Comparison of ENCODE assay signal across 9 mouse cellular contexts in genomic region chr14:62389064-62389728, GRCm38 (mm10).
A peak's percentile ranks its signal among the peaks of the same experiment; 100 is the strongest.
DNase-seq lines count a peak whose midpoint lies in the region; ATAC-seq and TF ChIP-seq lines count a peak whose summit lies in the region.
"Had no signal": no experiment of that assay in that cellular context is flagged by ENCODE, and none has a peak within 500 bp of the region (broad histone marks: within the 10 kb centered on the region; RNA-seq: fewer than 3 reads in every experiment).

No protein-coding gene starts in this region.

- no peak for DNase-seq in heart, adult 9 months (ENCODE audit: low spot score in 2 of 2)
- DNase-seq in brain, embryonic 14.5 days (ENCODE audit: low read depth): peak; percentile 93
- no peak for DNase-seq in stomach, postnatal 0 days (ENCODE audit: low spot score)
- DNase-seq in embryo, embryonic 10 days (ENCODE audit: low spot score): no peak

- H3K9ac ChIP-seq in heart, embryonic 13.5 days: no peak overlapping the region
- no peak overlapping the region for H3K9ac ChIP-seq in hindbrain, embryonic 13.5 days
- no peak overlapping the region for H3K9ac ChIP-seq in midbrain, embryonic 12.5 days (replicated peaks)
- no peak overlapping the region for H3K9ac ChIP-seq in stomach, postnatal 0 days (ENCODE audit: low read length)
- H3K9ac ChIP-seq in kidney, embryonic 16.5 days (replicated peaks; ENCODE audit: low read length): no peak overlapping the region
- H3K9ac ChIP-seq: embryonic facial prominence, embryonic 12.5 days had no signal

- TF ChIP-seq POLR2A in brain, embryonic 14.5 days (IDR thresholded peaks at IDR 0.05; ENCODE audit: borderline replicate concordance, extremely low read depth, insufficient read depth, insufficient read length, poor library complexity, severe bottlenecking): no peak

- no peak for ATAC-seq in heart, embryonic 13.5 days (ENCODE audit: extremely low read depth, insufficient number of reproducible peaks, low FRiP score, low TSS enrichment)
- peak; percentile 66; the same call in 1 of the 2 replicates for ATAC-seq in hindbrain, embryonic 13.5 days (ENCODE audit: low FRiP score)
- peak; percentile 85 for ATAC-seq in midbrain, embryonic 12.5 days (ENCODE audit: low FRiP score, low read depth)
- ATAC-seq in stomach, postnatal 0 days (ENCODE audit: low FRiP score, low TSS enrichment): no peak
- no peak for ATAC-seq in kidney, embryonic 16.5 days (ENCODE audit: low FRiP score, low TSS enrichment)

- peak overlapping the region; percentile 10; the same call in 1 of the 2 replicates for H3K4me2 ChIP-seq in heart, embryonic 13.5 days
- H3K4me2 ChIP-seq in hindbrain, embryonic 13.5 days: peak overlapping the region; percentile 25
- H3K4me2 ChIP-seq in midbrain, embryonic 12.5 days (replicated peaks): peak overlapping the region; percentile 28
- no peak overlapping the region for H3K4me2 ChIP-seq in stomach, postnatal 0 days (replicated peaks; ENCODE audit: low read depth)
- no peak overlapping the region for H3K4me2 ChIP-seq in kidney, embryonic 16.5 days (replicated peaks; ENCODE audit: low read depth, low read length)
- H3K4me2 ChIP-seq: embryonic facial prominence, embryonic 12.5 days had no signal

- H3K27ac ChIP-seq in heart, embryonic 13.5 days (replicated peaks): peak overlapping the region; percentile 61
- peak overlapping the region; percentile 74 for H3K27ac ChIP-seq in hindbrain, embryonic 13.5 days
- H3K27ac ChIP-seq in midbrain, embryonic 12.5 days (replicated peaks): peak overlapping the region; percentile 70
- no peak overlapping the region for H3K27ac ChIP-seq in stomach, postnatal 0 days (replicated peaks)
- H3K27ac ChIP-seq in kidney, embryonic 16.5 days (ENCODE audit: low read length): no peak overlapping the region
- H3K27ac ChIP-seq: embryonic facial prominence, embryonic 12.5 days had no signal

- H3K9me3 ChIP-seq in heart, embryonic 13.5 days: no peaks in the 10 kb centered on the region
- H3K9me3 ChIP-seq in hindbrain, embryonic 13.5 days: no peaks in the 10 kb centered on the region
- H3K9me3 ChIP-seq in midbrain, embryonic 12.5 days: no peaks in the 10 kb centered on the region
- H3K9me3 ChIP-seq in stomach, postnatal 0 days (ENCODE audit: control insufficient read depth, low read length): no peaks in the 10 kb centered on the region
- H3K9me3 ChIP-seq in kidney, embryonic 16.5 days (ENCODE audit: low read length): no peaks in the 10 kb centered on the region
- H3K9me3 ChIP-seq: embryonic facial prominence, embryonic 12.5 days had no signal

- peaks cover 15% of the 10 kb centered on the region for H3K4me1 ChIP-seq in heart, embryonic 13.5 days
- H3K4me1 ChIP-seq in hindbrain, embryonic 13.5 days (replicated peaks): peaks cover 20% of the 10 kb centered on the region
- H3K4me1 ChIP-seq in midbrain, embryonic 12.5 days: peaks cover 18% of the 10 kb centered on the region
- H3K4me1 ChIP-seq in stomach, postnatal 0 days (replicated peaks; ENCODE audit: control insufficient read depth, insufficient read depth): no peaks in the 10 kb centered on the region
- H3K4me1 ChIP-seq in kidney, embryonic 16.5 days (ENCODE audit: insufficient read depth, low read length): no peaks in the 10 kb centered on the region
- H3K4me1 ChIP-seq: embryonic facial prominence, embryonic 12.5 days had no signal

- TF ChIP-seq CTCF in brain, embryonic 14.5 days (IDR thresholded peaks at IDR 0.05; ENCODE audit: borderline replicate concordance, extremely low read depth, insufficient read depth, insufficient read length): no peak
- TF ChIP-seq CTCF in stomach, postnatal 0 days (IDR thresholded peaks at IDR 0.05; ENCODE audit: low read depth): no peak

- TF ChIP-seq EP300 in stomach, postnatal 0 days (optimal IDR thresholded peaks at IDR 0.05): no peak

- no peaks in the 10 kb centered on the region for H3K27me3 ChIP-seq in heart, embryonic 13.5 days (replicated peaks)
- no peaks in the 10 kb centered on the region for H3K27me3 ChIP-seq in hindbrain, embryonic 13.5 days
- no peaks in the 10 kb centered on the region for H3K27me3 ChIP-seq in midbrain, embryonic 12.5 days
- no peaks in the 10 kb centered on the region for H3K27me3 ChIP-seq in stomach, postnatal 0 days (ENCODE audit: control insufficient read depth, insufficient read depth, low read length)
- H3K27me3 ChIP-seq in kidney, embryonic 16.5 days (ENCODE audit: insufficient read depth, low read length): no peaks in the 10 kb centered on the region
- H3K27me3 ChIP-seq: embryonic facial prominence, embryonic 12.5 days had no signal

- 63% methylated on average over 6 of the region's 6 CpGs for WGBS in heart, embryonic 13.5 days
- WGBS in hindbrain, embryonic 13.5 days: 39% methylated on average over 6 of the region's 6 CpGs
- 36% methylated on average over 6 of the region's 6 CpGs for WGBS in midbrain, embryonic 12.5 days
- 56% methylated on average over 6 of the region's 6 CpGs for WGBS in stomach, postnatal 0 days
- 81% methylated on average over 6 of the region's 6 CpGs for WGBS in kidney, embryonic 16.5 days

- no peaks in the 10 kb centered on the region for H3K36me3 ChIP-seq in heart, embryonic 13.5 days
- no peaks in the 10 kb centered on the region for H3K36me3 ChIP-seq in hindbrain, embryonic 13.5 days
- no peaks in the 10 kb centered on the region for H3K36me3 ChIP-seq in midbrain, embryonic 12.5 days
- H3K36me3 ChIP-seq in stomach, postnatal 0 days (ENCODE audit: control insufficient read depth, insufficient read depth, low read length): no peaks in the 10 kb centered on the region
- H3K36me3 ChIP-seq in kidney, embryonic 16.5 days (ENCODE audit: insufficient read depth, low read length): no peaks in the 10 kb centered on the region
- H3K36me3 ChIP-seq: embryonic facial prominence, embryonic 12.5 days had no signal

- H3K4me3 ChIP-seq in heart, embryonic 13.5 days: no peak overlapping the region
- no peak overlapping the region for H3K4me3 ChIP-seq in hindbrain, embryonic 13.5 days
- H3K4me3 ChIP-seq in midbrain, embryonic 12.5 days: no peak overlapping the region
- H3K4me3 ChIP-seq in stomach, postnatal 0 days (ENCODE audit: low read depth, low read length): no peak overlapping the region
- H3K4me3 ChIP-seq in kidney, embryonic 16.5 days (ENCODE audit: low read length): no peak overlapping the region
- H3K4me3 ChIP-seq: embryonic facial prominence, embryonic 12.5 days had no signal

Comparison
In these comparisons a context has a peak if more than half of its experiments do, and no peak if none do; other contexts are left out.
1. ATAC-seq: peak in hindbrain, embryonic 13.5 days (single experiment) and midbrain, embryonic 12.5 days (single experiment); none in heart, embryonic 13.5 days (single experiment), stomach, postnatal 0 days (single experiment) and kidney, embryonic 16.5 days (single experiment).
2. H3K27ac ChIP-seq: peak in heart, embryonic 13.5 days (single experiment), hindbrain, embryonic 13.5 days (single experiment) and midbrain, embryonic 12.5 days (single experiment); none in stomach, postnatal 0 days (single experiment) and kidney, embryonic 16.5 days (single experiment).
3. H3K4me2 ChIP-seq: peak in heart, embryonic 13.5 days (single experiment), hindbrain, embryonic 13.5 days (single experiment) and midbrain, embryonic 12.5 days (single experiment); none in stomach, postnatal 0 days (single experiment) and kidney, embryonic 16.5 days (single experiment).